Mouse (Mus musculus): ENCODE results near the gene Magt1.
A peak's percentile ranks its signal among the peaks of the same experiment; 100 is the strongest.
"Not testable (repeated sequence)": the region's sequence is repeated elsewhere in the genome, so short reads cannot be mapped to it uniquely, and the experiment has no call there.

The Magt1 gene

GRCm38 (mm10) chrX:106011465-106012159, at the start of gene Magt1:
TSS of gene Magt1 (minus strand) at chrX:106011906.
- peak; percentile 67 to 90 for DNase-seq (ENCODE audit: low spot score in 2 of 2)

- DNase-seq (ENCODE audit: low spot score in 2 of 2): no peak
Measured at GRCm38 (mm10) chrX:106048191-106048590, 36.5 kb upstream of the Magt1 start.

GRCm38 (mm10) chrX:106045928-106046327, 34.2 kb upstream of the Magt1 start:
- DNase-seq (ENCODE audit: low spot score in 2 of 2): peak in 1 of 2 experiments; percentile 12

- DNase-seq (ENCODE audit: low spot score in 2 of 2): no peak
Measured at GRCm38 (mm10) chrX:106045455-106045854, 33.7 kb upstream of the Magt1 start.

GRCm38 (mm10) chrX:106043863-106044617, 32.3 kb upstream of the Magt1 start:
- DNase-seq (ENCODE audit: low spot score in 2 of 2): peak in 1 of 2 experiments; percentile 28

GRCm38 (mm10) chrX:106037185-106037752, 25.6 kb upstream of the Magt1 start:
- DNase-seq (ENCODE audit: low spot score in 2 of 2): no peak

GRCm38 (mm10) chrX:106035727-106036126, 24.0 kb upstream of the Magt1 start:
- no peak for DNase-seq (ENCODE audit: low spot score in 2 of 2)

GRCm38 (mm10) chrX:106031124-106031523, 19.4 kb upstream of the Magt1 start:
- no peak for DNase-seq (ENCODE audit: low spot score in 2 of 2)

- no peak for DNase-seq (ENCODE audit: low spot score in 2 of 2)
Measured at GRCm38 (mm10) chrX:106030176-106030575, 18.5 kb upstream of the Magt1 start.

GRCm38 (mm10) chrX:106027343-106027674, 15.6 kb upstream of the Magt1 start:
- no peak for DNase-seq (ENCODE audit: low spot score in 2 of 2)

- peak; percentile 65 to 94 for DNase-seq (ENCODE audit: low spot score in 2 of 2)
Measured at GRCm38 (mm10) chrX:106026418-106027342, 15.0 kb upstream of the Magt1 start, which contains the start of gene Atp7a. TSS of gene Atp7a (plus strand) at chrX:106027276.

GRCm38 (mm10) chrX:106017516-106017915, 5.8 kb upstream of the Magt1 start:
- DNase-seq (ENCODE audit: low spot score in 2 of 2): no peak

- DNase-seq (ENCODE audit: low spot score in 2 of 2): no peak
Measured at GRCm38 (mm10) chrX:106017102-106017501, 5.4 kb upstream of the Magt1 start.

GRCm38 (mm10) chrX:106015571-106016322, 4.0 kb upstream of the Magt1 start, which contains the start of gene Cox7b:
TSS of gene Cox7b (plus strand) at chrX:106015700.
- DNase-seq (ENCODE audit: low spot score in 2 of 2): peak; percentile 55 to 78

- not testable (repeated sequence) for DNase-seq (ENCODE audit: low spot score in 2 of 2)
Measured at GRCm38 (mm10) chrX:106014741-106015377, 3.2 kb upstream of the Magt1 start.

- DNase-seq (ENCODE audit: low spot score in 2 of 2): peak; percentile 26 to 75
Measured at GRCm38 (mm10) chrX:106013217-106013616, 1.5 kb upstream of the Magt1 start.

GRCm38 (mm10) chrX:106012559-106012958, 853 bp upstream of the Magt1 start:
- DNase-seq (ENCODE audit: low spot score in 2 of 2): peak in 1 of 2 experiments; percentile 19

GRCm38 (mm10) chrX:106010762-106011161, 944 bp downstream of the Magt1 start:
- no peak for DNase-seq (ENCODE audit: low spot score in 2 of 2)

GRCm38 (mm10) chrX:106001605-106002004, 10.1 kb downstream of the Magt1 start:
- DNase-seq (ENCODE audit: low spot score in 2 of 2): no peak

- DNase-seq (ENCODE audit: low spot score in 2 of 2): not testable (repeated sequence)
Measured at GRCm38 (mm10) chrX:105957091-105957490, 54.6 kb downstream of the Magt1 start.
